Mouse (Mus musculus) hindbrain, embryonic 14.5 days (tissue): ENCODE measurements around the gene Bicra. TPM values are rescaled to one million over a fixed set of nuclear protein-coding genes. Genes with fewer than 3 reads are reported as not detected.

Experiments used
- ATAC-seq: fragments of 200-750 bp; cut with Nextera tagmentation; 2 replicates; pipeline ENCODE4 v1.8.0; 2017; ENCODE audit warnings: moderate number of reproducible peaks, mild to moderate bottlenecking, moderate TSS enrichment, moderate library complexity; ENCODE audit not compliant: low FRiP score
- DNase-seq: peaks from one replicate; pipeline ENCODE4 v3.0.0-alpha.2; 2015; ENCODE audit warnings: low spot score
- H3K27ac ChIP-seq: fragments of 300-500 bp; sonication (generic); 2 replicates; pipeline ENCODE4 v1.5.1; 2014; ENCODE audit warnings: mild to moderate bottlenecking, moderate library complexity
- H3K27me3 ChIP-seq: fragments of 300-500 bp; sonication (generic); 2 replicates; pipeline ENCODE4 v1.6.1; 2014; ENCODE audit warnings: mild to moderate bottlenecking, low read length, mixed read lengths; ENCODE audit not compliant: control insufficient read depth, insufficient read depth
- H3K36me3 ChIP-seq: fragments of 300-500 bp; sonication (generic); replicated peaks from 2 replicates; pipeline ENCODE4 v1.6.1; 2014; ENCODE audit not compliant: control insufficient read depth, insufficient read depth
- H3K4me1 ChIP-seq: fragments of 300-500 bp; sonication (generic); replicated peaks from 2 replicates; pipeline ENCODE4 v1.6.1; 2014; ENCODE audit warnings: antibody characterized with exemption, low read length, mixed read lengths; ENCODE audit not compliant: control insufficient read depth, insufficient read depth
- H3K4me2 ChIP-seq: fragments of 300-500 bp; sonication (generic); replicated peaks from 2 replicates; pipeline ENCODE4 v1.6.1; 2014; ENCODE audit warnings: mild to moderate bottlenecking, moderate library complexity
- H3K4me3 ChIP-seq: fragments of 300-500 bp; sonication (generic); replicated peaks from 2 replicates; pipeline ENCODE4 v1.5.1; 2014; ENCODE audit warnings: mild to moderate bottlenecking, low read length
- H3K9ac ChIP-seq: fragments of 300-500 bp; sonication (generic); 2 replicates; pipeline ENCODE4 v1.6.1; 2014
- H3K9me3 ChIP-seq: fragments of 300-500 bp; sonication (generic); 2 replicates; pipeline ENCODE4 v1.6.1; 2016; ENCODE audit warnings: low read length; ENCODE audit not compliant: control insufficient read depth
- WGBS: fragments of 180-500 bp; shearing (Covaris S2); extraction: QIAGEN DNeasy Blood & Tissue Kit; methylation state at CpG from one replicate; pipeline ENCODE4 v1.1.7; 2014; 5-methylcytosine and 5-hydroxymethylcytosine counted together
- polyA plus RNA-seq: library from polyadenylated mRNA; unstranded; fragments of >200 nt; fragmentation: Nextera tagmentation; extraction: Ambion mirVana; gene quantifications from 2 replicates; pipeline ENCODE4 v1.2.1, GENCODE M21; 2014

Bicra gene
- polyA plus RNA-seq, 1 experiment from 2014 or later: 8.8 TPM

GRCm38 (mm10) chr7:16042850-16043775 lies 4.6 kb downstream of the Bicra start:
- H3K4me1 ChIP-seq: peaks cover 28% of the 10 kb centered on the region

GRCm38 (mm10) chr7:16041208-16041607 lies 6.5 kb downstream of the Bicra start:
- H3K4me1 ChIP-seq: peaks cover 27% of the 10 kb centered on the region
- H3K36me3 ChIP-seq: peaks cover 8% of the 10 kb centered on the region; the same call in 1 of the 2 replicates
- WGBS: 86% methylated on average over 2 of the region's 2 CpGs
- no peak for DNase-seq
- no peaks in the 10 kb centered on the region for H3K27me3 ChIP-seq
- no peak overlapping the region for H3K27ac ChIP-seq
- H3K4me2 ChIP-seq: no peak overlapping the region
- H3K9ac ChIP-seq: no peak overlapping the region
- no peaks in the 10 kb centered on the region for H3K9me3 ChIP-seq
- ATAC-seq: no peak
- H3K4me3 ChIP-seq: no peak overlapping the region

More at GRCm38 (mm10) chr7:16042850-16043775, 4.6 kb downstream of the Bicra start:
- DNase-seq: no peak
- Histone ChIP-seq H3K36me3 (peaks cover 8% of the 10 kb centered on the region; the same call in 1 of the 2 replicates), H3K9ac (peak overlapping the region; percentile 38; the same call in 1 of the 2 replicates), H3K9me3 (no peaks in the 10 kb centered on the region), H3K27ac (no peak overlapping the region), H3K27me3 (no peaks in the 10 kb centered on the region), H3K4me3 (no peak overlapping the region), H3K4me2 (no peak overlapping the region)
- no peak for ATAC-seq
- WGBS: 78% methylated on average over 10 of the region's 10 CpGs

DNA sequence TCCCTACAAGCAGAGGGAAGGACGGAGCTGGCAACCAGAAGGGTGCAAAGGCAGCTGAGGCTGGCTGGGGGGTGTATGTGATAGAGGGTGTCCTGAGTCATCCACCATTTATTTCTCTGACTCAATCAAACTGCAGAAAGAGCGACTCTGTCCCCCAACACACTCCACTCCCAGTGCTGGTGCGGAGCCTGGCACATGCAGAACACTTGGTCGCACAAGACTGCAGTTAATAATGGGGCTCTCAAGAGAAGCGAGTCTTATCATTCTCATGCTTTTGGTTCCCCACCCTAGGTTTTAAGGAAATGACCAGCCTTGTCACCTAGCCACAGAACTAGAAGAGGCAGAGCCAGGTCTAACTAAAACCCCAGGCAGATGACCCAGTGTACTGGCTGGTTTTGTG lies 8.4 kb downstream of the Bicra start:
- Histone ChIP-seq H3K4me2 (no peak overlapping the region), H3K4me1 (peaks cover 9% of the 10 kb centered on the region), H3K27me3 (no peaks in the 10 kb centered on the region), H3K36me3 (peaks cover 8% of the 10 kb centered on the region; the same call in 1 of the 2 replicates), H3K9ac (no peak overlapping the region), H3K4me3 (no peak overlapping the region), H3K9me3 (no peaks in the 10 kb centered on the region), H3K27ac (no peak overlapping the region)
- ATAC-seq (no peak), DNase-seq (no peak)
- 97% methylated on average over 5 of the region's 5 CpGs for WGBS

DNA sequence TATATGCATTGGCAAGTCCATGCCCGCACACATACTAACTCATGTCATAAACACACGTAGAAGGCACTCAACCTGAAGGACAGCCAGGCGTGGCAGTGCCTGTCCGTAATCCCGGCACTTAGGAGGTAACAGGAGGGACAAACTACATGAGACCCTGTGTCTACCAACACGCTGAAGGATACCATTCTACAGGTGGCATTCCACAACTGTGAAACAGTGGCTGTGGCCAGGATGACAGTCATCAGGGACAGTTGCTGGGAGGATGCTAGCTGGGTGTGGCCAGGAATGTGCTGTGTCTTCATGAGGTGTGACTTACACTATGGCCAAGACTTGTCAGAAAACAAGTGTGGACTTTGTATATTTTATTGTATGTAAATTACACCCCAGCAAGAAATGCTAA lies 10.7 kb downstream of the Bicra start:
- Histone ChIP-seq H3K36me3 (0 out of 2 replicates have a peak, but pooled peaks cover 2% of the 10 kb centered on the region), H3K9me3 (no peaks in the 10 kb centered on the region), H3K9ac (no peak overlapping the region), H3K4me3 (no peak overlapping the region), H3K4me2 (no peak overlapping the region), H3K27me3 (no peaks in the 10 kb centered on the region), H3K4me1 (no peaks in the 10 kb centered on the region), H3K27ac (no peak overlapping the region)
- ATAC-seq (no peak; the same call in 1 of the 2 replicates), DNase-seq (no peak)
- WGBS: 95% methylated on average over 6 of the region's 6 CpGs

DNA sequence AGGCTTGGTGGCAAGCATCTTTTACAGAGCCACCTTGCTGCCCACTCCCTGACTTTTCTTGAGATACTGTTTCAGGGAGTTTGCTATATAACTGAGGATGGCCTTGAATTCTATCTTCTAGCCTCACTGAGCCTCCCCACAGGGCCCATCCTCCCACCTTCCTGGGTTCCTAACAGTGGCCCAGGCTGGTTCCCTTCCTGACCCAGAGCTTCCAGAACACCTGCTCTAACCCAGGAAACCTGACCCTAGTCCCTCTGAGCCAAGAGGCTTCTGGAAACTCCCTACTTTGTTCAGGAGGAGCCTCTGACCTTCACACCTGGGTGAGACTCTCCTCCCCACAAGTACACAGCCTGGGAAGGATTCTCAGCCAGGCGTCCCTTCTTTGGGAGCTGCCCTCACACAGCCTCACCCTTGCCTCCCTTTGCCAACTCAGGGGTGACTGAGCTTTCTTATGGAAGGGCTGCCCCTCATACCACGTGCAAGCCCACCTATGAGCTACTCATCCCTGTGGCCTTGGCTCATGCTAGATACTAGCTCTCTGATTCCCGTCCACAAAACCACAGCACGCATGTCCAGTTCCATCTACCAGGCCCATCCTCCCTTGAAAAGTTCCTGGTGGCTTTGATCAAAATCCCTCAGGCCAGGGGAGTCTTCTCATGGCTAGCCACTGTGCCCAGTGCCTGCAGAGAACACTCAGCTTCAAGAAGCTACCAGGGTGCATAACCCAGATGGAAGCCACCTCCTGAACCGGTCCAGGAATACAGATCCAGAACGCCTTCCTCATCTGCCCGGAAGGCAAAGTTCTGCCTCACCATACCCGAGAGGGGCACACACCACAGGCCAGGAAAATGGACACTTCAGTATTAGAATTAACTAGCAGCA lies 13.9 kb downstream of the Bicra start:
- H3K4me2 ChIP-seq: no peak overlapping the region
- no peaks in the 10 kb centered on the region; the same call in 1 of the 2 replicates for H3K4me1 ChIP-seq
- ATAC-seq (no peak), DNase-seq (no peak)
- no peaks in the 10 kb centered on the region for H3K27me3 ChIP-seq
- 0 out of 2 replicates have a peak, but pooled peaks cover 6% of the 10 kb centered on the region for H3K36me3 ChIP-seq
- no peak overlapping the region for H3K9ac ChIP-seq
- H3K9me3 ChIP-seq: no peaks in the 10 kb centered on the region
- H3K4me3 ChIP-seq: no peak overlapping the region
- WGBS: 96% methylated on average over 8 of the region's 8 CpGs
- no peak overlapping the region for H3K27ac ChIP-seq

GRCm38 (mm10) chr7:16033059-16033458 lies 14.7 kb downstream of the Bicra start:
- Histone ChIP-seq H3K9ac (no peak overlapping the region), H3K27ac (no peak overlapping the region), H3K27me3 (no peaks in the 10 kb centered on the region), H3K4me2 (no peak overlapping the region), H3K36me3 (0 out of 2 replicates have a peak, but pooled peaks cover 6% of the 10 kb centered on the region), H3K4me3 (no peak overlapping the region), H3K4me1 (no peaks in the 10 kb centered on the region; the same call in 1 of the 2 replicates), H3K9me3 (no peaks in the 10 kb centered on the region)
- ATAC-seq (no peak), DNase-seq (no peak)
- WGBS: 100% methylated on average over 1 of the region's 1 CpGs

DNA sequence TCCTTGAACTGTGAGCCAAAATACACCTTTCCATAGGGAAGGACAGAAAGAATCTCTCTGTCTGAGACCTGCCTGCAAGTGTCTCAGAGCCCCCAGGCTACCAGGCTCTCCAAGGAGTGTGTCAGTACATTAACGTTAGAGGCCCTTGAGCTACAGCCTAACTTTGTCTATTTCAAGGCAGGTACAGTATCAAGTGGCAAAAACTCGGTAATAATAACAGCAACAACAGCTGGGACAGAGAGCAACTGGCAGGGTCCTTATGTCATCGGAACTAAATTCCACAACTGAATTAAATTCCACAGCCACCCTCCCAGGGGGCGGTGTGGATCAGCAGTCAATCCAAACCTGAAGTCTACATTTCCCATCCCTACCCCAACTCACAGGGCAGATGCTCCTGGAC lies 16.6 kb downstream of the Bicra start:
- Histone ChIP-seq H3K4me1 (no peaks in the 10 kb centered on the region; the same call in 1 of the 2 replicates), H3K4me3 (no peak overlapping the region), H3K27ac (no peak overlapping the region), H3K4me2 (no peak overlapping the region), H3K27me3 (no peaks in the 10 kb centered on the region), H3K36me3 (0 out of 2 replicates have a peak, but pooled peaks cover 6% of the 10 kb centered on the region), H3K9ac (no peak overlapping the region), H3K9me3 (no peaks in the 10 kb centered on the region)
- DNase-seq (no peak), ATAC-seq (no peak)
- WGBS: 90% methylated on average over 4 of the region's 4 CpGs

- Histone ChIP-seq H3K4me1 (no peaks in the 10 kb centered on the region; the same call in 1 of the 2 replicates), H3K36me3 (0 out of 2 replicates have a peak, but pooled peaks cover 6% of the 10 kb centered on the region), H3K4me3 (no peak overlapping the region), H3K9me3 (no peaks in the 10 kb centered on the region), H3K4me2 (no peak overlapping the region), H3K9ac (no peak overlapping the region), H3K27ac (no peak overlapping the region), H3K27me3 (no peaks in the 10 kb centered on the region)
- 84% methylated on average over 6 of the region's 6 CpGs for WGBS
- no peak for ATAC-seq
- DNase-seq: no peak
These were observed 19.4 kb downstream of the Bicra start for GRCm38 (mm10) chr7:16028102-16028927.
